Mouse (Mus musculus): Measurements from ENCODE around the gene Gm3383.
"Not testable (repeated sequence)": the region's sequence is repeated elsewhere in the genome, so short reads cannot be mapped to it uniquely, and the experiment has no call there.

The Gm3383 gene

GRCm38 (mm10) chr14:5807882-5808281 is at the start of gene Gm3383:
Gm3383 (minus strand) TSS chr14:5807982.
- not testable (repeated sequence) for DNase-seq (ENCODE audit: extremely low read depth, low read depth)

GRCm38 (mm10) chr14:5855911-5856310 is 48.1 kb upstream of the Gm3383 start:
- DNase-seq (ENCODE audit: extremely low read depth, low read depth): not testable (repeated sequence)

- DNase-seq (ENCODE audit: extremely low read depth, low read depth): not testable (repeated sequence)
These were observed 22.4 kb upstream of the Gm3383 start, which contains the start of gene Gm3424 for GRCm38 (mm10) chr14:5830229-5830628. Gm3424 (minus strand) TSS chr14:5830329.

- not testable (repeated sequence) for DNase-seq (ENCODE audit: extremely low read depth, low read depth)
These were observed 5.0 kb upstream of the Gm3383 start for GRCm38 (mm10) chr14:5812699-5813356.

GRCm38 (mm10) chr14:5741477-5741876 is 66.3 kb downstream of the Gm3383 start, which contains the start of gene Gm3373:
Gm3373 (minus strand) TSS chr14:5741577.
- not testable (repeated sequence) for DNase-seq (ENCODE audit: extremely low read depth, low read depth)

- DNase-seq (ENCODE audit: extremely low read depth, low read depth): not testable (repeated sequence)
These were observed 120.4 kb downstream of the Gm3383 start, which contains the start of gene Gm9603 for GRCm38 (mm10) chr14:5687357-5687756. Gm9603 (minus strand) TSS chr14:5687457.

GRCm38 (mm10) chr14:5632928-5633327 is 174.9 kb downstream of the Gm3383 start, which contains the start of gene Gm8265:
Gm8265 (minus strand) TSS chr14:5633028.
- DNase-seq (ENCODE audit: extremely low read depth, low read depth): not testable (repeated sequence)
